Mouse (Mus musculus) hindbrain, embryonic 12.5 days (tissue): ENCODE measurements around the gene Dnah1. TPM values are rescaled to one million over a fixed set of nuclear protein-coding genes. Genes with fewer than 3 reads are reported as not detected.

Experiments
- ATAC-seq: fragments of 200-750 bp; cut with Nextera tagmentation; 2 replicates; pipeline ENCODE4 v1.8.0; 2017; ENCODE audit warnings: moderate TSS enrichment; ENCODE audit not compliant: low FRiP score
- H3K27ac ChIP-seq: fragments of 300-500 bp; sonication (generic); 2 replicates; pipeline ENCODE4 v1.5.1; 2016; ENCODE audit warnings: mild to moderate bottlenecking
- H3K27me3 ChIP-seq: fragments of 300-500 bp; sonication (generic); 2 replicates; pipeline ENCODE4 v1.6.1; 2016; ENCODE audit warnings: mild to moderate bottlenecking
- H3K36me3 ChIP-seq: fragments of 300-500 bp; sonication (generic); 2 replicates; pipeline ENCODE4 v1.6.1; 2016; ENCODE audit warnings: mild to moderate bottlenecking
- H3K4me1 ChIP-seq: fragments of 300-500 bp; sonication (generic); 2 replicates; pipeline ENCODE4 v1.6.1; 2016
- H3K4me2 ChIP-seq: fragments of 300-500 bp; sonication (generic); replicated peaks from 2 replicates; pipeline ENCODE4 v1.6.1; 2016; ENCODE audit warnings: mild to moderate bottlenecking
- H3K4me3 ChIP-seq: fragments of 300-500 bp; sonication (generic); 2 replicates; pipeline ENCODE4 v1.5.1; 2016; ENCODE audit warnings: mild to moderate bottlenecking
- H3K9ac ChIP-seq: fragments of 300-500 bp; sonication (generic); 2 replicates; pipeline ENCODE4 v1.6.1; 2016; ENCODE audit warnings: mild to moderate bottlenecking, moderate library complexity
- H3K9me3 ChIP-seq: fragments of 300-500 bp; sonication (generic); replicated peaks from 2 replicates; pipeline ENCODE4 v1.6.1; 2016; ENCODE audit warnings: mild to moderate bottlenecking
- WGBS: fragments of 180-500 bp; shearing (Covaris S2); methylation state at CpG from one replicate; pipeline ENCODE4 v1.1.7; 2016; 5-methylcytosine and 5-hydroxymethylcytosine counted together
- polyA plus RNA-seq: library from polyadenylated mRNA; unstranded; fragments of >200 nt; fragmentation: Nextera tagmentation; extraction: Ambion mirVana; gene quantifications from 2 replicates; pipeline ENCODE4 v1.2.1, GENCODE M21; 2016

Gene Dnah1
- polyA plus RNA-seq, 1 experiment from 2014 or later: 6.5 TPM

GRCm38 (mm10) chr14:31313192-31313591 is 10.5 kb downstream of the Dnah1 start:
- no peak for ATAC-seq
- Histone ChIP-seq H3K4me2 (no peak overlapping the region), H3K36me3 (no peaks in the 10 kb centered on the region), H3K4me3 (no peak overlapping the region), H3K4me1 (no peaks in the 10 kb centered on the region), H3K9ac (no peak overlapping the region), H3K27me3 (no peaks in the 10 kb centered on the region), H3K27ac (no peak overlapping the region), H3K9me3 (no peaks in the 10 kb centered on the region)
- 57% methylated on average over 3 of the region's 3 CpGs for WGBS

GRCm38 (mm10) chr14:31285728-31286127 is 38.0 kb downstream of the Dnah1 start:
- no peaks in the 10 kb centered on the region for H3K27me3 ChIP-seq
- no peaks in the 10 kb centered on the region for H3K9me3 ChIP-seq
- ATAC-seq: no peak
- H3K9ac ChIP-seq: no peak overlapping the region
- no peak overlapping the region for H3K27ac ChIP-seq
- WGBS: 81% methylated on average over 8 of the region's 8 CpGs
- no peaks in the 10 kb centered on the region for H3K4me1 ChIP-seq
- H3K4me2 ChIP-seq: no peak overlapping the region
- no peaks in the 10 kb centered on the region for H3K36me3 ChIP-seq
- H3K4me3 ChIP-seq: no peak overlapping the region

- H3K4me1 ChIP-seq: peaks cover 22% of the 10 kb centered on the region
Observed at GRCm38 (mm10) chr14:31272164-31272563, 51.5 kb downstream of the Dnah1 start.

GRCm38 (mm10) chr14:31271121-31271520 is 52.6 kb downstream of the Dnah1 start:
- no peak overlapping the region for H3K9ac ChIP-seq
- no peak overlapping the region for H3K4me2 ChIP-seq
- ATAC-seq: no peak
- H3K27ac ChIP-seq: no peak overlapping the region
- H3K27me3 ChIP-seq: peaks cover 7% of the 10 kb centered on the region; the same call in 1 of the 2 replicates
- H3K9me3 ChIP-seq: no peaks in the 10 kb centered on the region
- H3K4me1 ChIP-seq: peaks cover 22% of the 10 kb centered on the region
- no peak overlapping the region for H3K4me3 ChIP-seq
- WGBS: 91% methylated on average over 6 of the region's 6 CpGs
- no peaks in the 10 kb centered on the region for H3K36me3 ChIP-seq

More at GRCm38 (mm10) chr14:31272164-31272563, 51.5 kb downstream of the Dnah1 start:
- Histone ChIP-seq H3K27me3 (peaks cover 7% of the 10 kb centered on the region; the same call in 1 of the 2 replicates), H3K27ac (no peak overlapping the region), H3K4me3 (no peak overlapping the region), H3K4me2 (no peak overlapping the region), H3K36me3 (no peaks in the 10 kb centered on the region), H3K9ac (no peak overlapping the region), H3K9me3 (no peaks in the 10 kb centered on the region)
- 23% methylated on average over 7 of the region's 7 CpGs for WGBS
- ATAC-seq: no peak

- WGBS: 13% methylated on average over 28 of the region's 28 CpGs
- Histone ChIP-seq H3K9ac (peak overlapping the region; percentile 33; the same call in 1 of the 2 replicates), H3K4me3 (peak overlapping the region; percentile 18), H3K36me3 (0 out of 2 replicates have a peak, but pooled peaks cover 3% of the 10 kb centered on the region), H3K27ac (peak overlapping the region; percentile 25; the same call in 1 of the 2 replicates), H3K4me2 (peak overlapping the region; percentile 47), H3K4me1 (peaks cover 22% of the 10 kb centered on the region), H3K27me3 (peaks cover 7% of the 10 kb centered on the region; the same call in 1 of the 2 replicates), H3K9me3 (no peaks in the 10 kb centered on the region)
- peak; percentile 53 for ATAC-seq
Observed at GRCm38 (mm10) chr14:31269456-31270100, 54.1 kb downstream of the Dnah1 start.

- Histone ChIP-seq H3K9ac (no peak overlapping the region), H3K27me3 (peaks cover 7% of the 10 kb centered on the region; the same call in 1 of the 2 replicates), H3K9me3 (no peaks in the 10 kb centered on the region), H3K4me3 (0 out of 2 replicates have a peak overlapping the region, but pooled peaks have one; percentile 18), H3K36me3 (0 out of 2 replicates have a peak, but pooled peaks cover 4% of the 10 kb centered on the region), H3K4me1 (peaks cover 22% of the 10 kb centered on the region), H3K4me2 (peak overlapping the region; percentile 47), H3K27ac (peak overlapping the region; percentile 25; the same call in 1 of the 2 replicates)
- WGBS: 44% methylated on average over 9 of the region's 9 CpGs
- ATAC-seq: peak; percentile 79
Observed at GRCm38 (mm10) chr14:31268301-31269001, 55.2 kb downstream of the Dnah1 start.

GRCm38 (mm10) chr14:31267649-31268048 is 56.0 kb downstream of the Dnah1 start:
- ATAC-seq: no peak
- Histone ChIP-seq H3K4me3 (no peak overlapping the region), H3K27me3 (peaks cover 7% of the 10 kb centered on the region; the same call in 1 of the 2 replicates), H3K9me3 (no peaks in the 10 kb centered on the region), H3K27ac (no peak overlapping the region), H3K36me3 (peaks cover 10% of the 10 kb centered on the region; the same call in 1 of the 2 replicates), H3K4me1 (peaks cover 22% of the 10 kb centered on the region), H3K4me2 (no peak overlapping the region), H3K9ac (no peak overlapping the region)
- WGBS: 75% methylated on average over 11 of the region's 11 CpGs

- Histone ChIP-seq H3K4me3 (no peak overlapping the region), H3K4me1 (no peaks in the 10 kb centered on the region), H3K27ac (no peak overlapping the region), H3K9ac (no peak overlapping the region), H3K9me3 (no peaks in the 10 kb centered on the region), H3K36me3 (peaks cover 72% of the 10 kb centered on the region), H3K27me3 (no peaks in the 10 kb centered on the region), H3K4me2 (no peak overlapping the region)
- ATAC-seq: no peak
- WGBS: 95% methylated on average over 9 of the region's 9 CpGs
Observed at GRCm38 (mm10) chr14:31260932-31261331, 62.8 kb downstream of the Dnah1 start.

- peaks cover 78% of the 10 kb centered on the region for H3K36me3 ChIP-seq
- no peak overlapping the region for H3K27ac ChIP-seq
- no peaks in the 10 kb centered on the region for H3K27me3 ChIP-seq
- ATAC-seq: no peak
- WGBS: 95% methylated on average over 4 of the region's 4 CpGs
- no peaks in the 10 kb centered on the region for H3K4me1 ChIP-seq
- H3K4me3 ChIP-seq: no peak overlapping the region
- no peak overlapping the region for H3K4me2 ChIP-seq
- H3K9me3 ChIP-seq: no peaks in the 10 kb centered on the region
- H3K9ac ChIP-seq: no peak overlapping the region
Observed at GRCm38 (mm10) chr14:31260374-31260773, 63.3 kb downstream of the Dnah1 start.

- H3K4me3 ChIP-seq: no peak overlapping the region
- H3K27me3 ChIP-seq: no peaks in the 10 kb centered on the region
- H3K9me3 ChIP-seq: no peaks in the 10 kb centered on the region
- 95% methylated on average over 14 of the region's 14 CpGs for WGBS
- H3K4me2 ChIP-seq: no peak overlapping the region
- H3K4me1 ChIP-seq: no peaks in the 10 kb centered on the region
- H3K9ac ChIP-seq: no peak overlapping the region
- H3K36me3 ChIP-seq: peaks cover 92% of the 10 kb centered on the region
- H3K27ac ChIP-seq: no peak overlapping the region
- ATAC-seq: no peak
Observed at GRCm38 (mm10) chr14:31258476-31259050, 65.1 kb downstream of the Dnah1 start.

GRCm38 (mm10) chr14:31252091-31252490 is 71.6 kb downstream of the Dnah1 start:
- H3K4me1 ChIP-seq: peaks cover 15% of the 10 kb centered on the region
- no peaks in the 10 kb centered on the region for H3K27me3 ChIP-seq
- peak overlapping the region; percentile 96 for H3K9ac ChIP-seq
- peak overlapping the region; percentile 90 for H3K4me3 ChIP-seq
- H3K4me2 ChIP-seq: peak overlapping the region; percentile 61
- peaks cover 39% of the 10 kb centered on the region for H3K36me3 ChIP-seq
- 80% methylated on average over 5 of the region's 5 CpGs for WGBS
- no peaks in the 10 kb centered on the region for H3K9me3 ChIP-seq
- no peak overlapping the region for H3K27ac ChIP-seq
- no peak for ATAC-seq

GRCm38 (mm10) chr14:31251626-31252025 is 72.1 kb downstream of the Dnah1 start:
- ATAC-seq: no peak
- WGBS: 2% methylated on average over 18 of the region's 18 CpGs
- peak overlapping the region; percentile 91 for H3K27ac ChIP-seq

More at GRCm38 (mm10) chr14:31251626-31252025, 72.1 kb downstream of the Dnah1 start:
- Histone ChIP-seq H3K4me1 (peaks cover 15% of the 10 kb centered on the region), H3K4me2 (peak overlapping the region; percentile 61), H3K4me3 (peak overlapping the region; percentile 90), H3K27me3 (no peaks in the 10 kb centered on the region), H3K9ac (peak overlapping the region; percentile 96), H3K9me3 (no peaks in the 10 kb centered on the region), H3K36me3 (peaks cover 35% of the 10 kb centered on the region)
